Mouse (Mus musculus): Measurements from ENCODE around the gene Gm10639. TPM values are rescaled to one million over a fixed set of nuclear protein-coding genes. Genes with fewer than 3 reads are reported as not detected.
"Not testable (repeated sequence)": the region's sequence is repeated elsewhere in the genome, so short reads cannot be mapped to it uniquely, and the experiment has no call there.

Gm10639 gene
- total RNA-seq, 2 experiments from 2014 or later = not detected

DNA sequence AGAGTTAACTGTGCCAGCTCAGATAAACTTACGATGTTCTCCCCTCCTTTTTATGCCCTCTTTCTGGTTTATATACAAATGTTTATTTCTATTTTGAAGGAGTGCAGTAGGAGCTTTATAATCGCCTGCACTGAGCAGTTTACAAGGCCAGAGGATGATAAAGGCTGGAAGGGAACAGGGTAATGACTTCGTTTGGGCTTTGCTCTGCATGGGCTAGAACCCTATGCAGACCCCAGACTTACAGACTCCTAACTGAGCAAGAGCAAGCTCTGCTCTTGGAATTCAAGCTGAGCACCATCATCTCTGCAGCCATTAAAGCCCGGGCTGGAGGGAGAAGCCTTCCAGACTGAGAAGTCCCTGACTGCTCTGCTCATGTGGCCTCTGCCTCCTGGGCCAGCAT, 55.5 kb downstream of the Gm10639 start:
- DNase-seq = not testable (repeated sequence)
- intact Hi-C loops (cut with DNase I) = loop anchor here (5.0 kb wide), 1 partner anchor 53 kb away; no protein-coding TSS in a partner anchor

DNA sequence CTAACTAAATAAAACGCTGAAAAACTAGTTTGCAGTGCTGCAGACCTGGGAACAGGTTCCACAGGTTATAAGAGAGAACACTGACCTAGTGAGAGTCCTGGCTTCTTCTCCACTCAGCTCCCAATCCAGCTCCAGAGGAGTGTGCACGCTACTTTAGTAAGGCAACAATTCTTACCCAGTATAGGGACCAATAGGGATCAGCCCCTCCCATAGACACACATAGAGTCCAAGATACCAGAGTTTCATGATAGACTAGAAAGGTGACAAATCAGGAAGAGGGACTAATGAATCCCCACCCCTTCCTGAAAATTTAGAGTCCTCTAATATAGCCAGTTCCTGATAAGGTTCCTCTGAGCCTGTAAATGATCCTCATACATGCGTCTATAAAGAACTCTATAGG, 57.3 kb downstream of the Gm10639 start:
- intact Hi-C loops (cut with DNase I) = loop anchor here (5.0 kb wide), 1 partner anchor 55 kb away; no protein-coding TSS in a partner anchor
- DNase-seq = no peak

DNA sequence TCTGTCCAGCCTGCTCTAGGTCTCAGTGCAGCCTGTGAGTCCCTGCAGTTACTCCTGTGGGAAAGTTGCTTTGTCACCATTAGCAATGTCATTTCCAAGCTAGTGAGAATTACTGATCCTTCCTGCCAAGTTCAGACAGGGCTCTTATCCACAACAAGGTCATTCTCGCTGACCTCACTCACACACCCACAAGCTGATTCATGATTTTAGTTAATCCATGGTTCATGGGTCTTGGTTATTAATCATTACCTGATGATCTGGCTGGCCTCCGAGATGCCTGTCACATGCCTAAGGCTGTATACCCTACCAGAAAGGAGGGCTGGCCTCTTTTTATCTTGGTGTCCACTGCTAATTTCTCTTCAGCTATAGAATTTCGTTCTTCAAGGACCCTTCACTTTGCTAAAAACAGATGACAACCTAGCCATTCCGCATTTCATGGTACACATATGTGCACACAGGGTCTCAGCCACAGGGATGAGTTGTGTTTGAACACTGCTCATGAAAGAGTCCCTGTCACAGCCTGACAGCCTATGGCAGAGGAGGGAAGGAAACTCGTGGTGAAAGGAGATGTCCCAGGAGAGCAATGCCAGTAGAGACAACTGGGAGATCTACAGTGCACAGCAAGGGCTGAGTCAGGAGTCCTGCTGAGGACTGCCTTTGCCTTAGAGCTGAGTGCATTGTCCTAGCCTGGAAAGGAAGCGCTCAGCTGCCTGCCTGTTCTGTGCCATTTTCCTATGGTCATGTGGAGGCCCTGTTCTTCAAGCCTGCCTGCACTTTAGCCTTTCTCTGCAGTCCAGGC, 58.7 kb downstream of the Gm10639 start:
- intact Hi-C loops (cut with DNase I) = loop anchor here (5.0 kb wide), 1 partner anchor 56 kb away; no protein-coding TSS in a partner anchor

DNA sequence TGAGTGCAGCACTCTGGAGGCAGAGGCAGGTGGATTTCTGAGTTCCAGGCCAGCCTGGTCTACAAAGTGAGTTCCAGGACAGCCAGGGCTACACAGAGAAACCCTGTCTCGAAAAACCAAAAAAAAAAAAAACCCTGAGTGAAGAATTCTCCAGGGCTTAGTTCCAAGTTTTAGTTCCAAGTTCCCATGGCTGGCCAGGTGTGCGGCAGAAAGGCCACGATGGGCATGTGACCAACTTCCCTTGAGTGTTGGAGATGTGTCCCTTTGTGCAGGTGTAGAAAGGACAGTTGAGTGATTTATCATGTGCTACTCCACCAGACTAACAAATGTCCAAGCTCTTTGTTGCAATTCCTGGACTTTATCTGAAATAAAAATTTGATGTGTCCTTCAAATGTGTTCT, 59.4 kb downstream of the Gm10639 start:
- intact Hi-C loops (cut with DNase I) = loop anchor here (5.0 kb wide), 1 partner anchor 57 kb away; no protein-coding TSS in a partner anchor
- DNase-seq = not testable (repeated sequence)

More for the DNA sequence above, 58.7 kb downstream of the Gm10639 start:
- not testable (repeated sequence) for DNase-seq

DNA sequence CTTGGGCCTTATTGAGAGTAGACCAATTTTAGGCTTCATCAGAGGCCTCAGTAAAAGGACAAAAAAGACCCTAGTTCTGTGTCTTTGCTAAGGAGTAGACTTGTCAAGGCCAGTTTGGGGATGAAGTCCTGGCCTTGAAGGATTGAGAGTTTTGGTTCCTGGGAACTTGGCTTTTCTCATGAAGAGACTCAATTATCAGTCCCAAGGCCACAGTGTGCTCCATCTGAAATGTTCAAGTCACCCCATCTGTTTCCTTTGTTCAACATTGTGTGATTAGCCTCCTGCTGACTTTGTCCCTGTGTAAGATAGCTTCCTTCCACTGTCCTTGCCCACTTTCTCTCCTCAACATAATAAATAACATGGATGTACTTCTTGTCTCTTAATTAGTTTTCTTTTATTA, 60.3 kb downstream of the Gm10639 start:
- DNase-seq; intact Hi-C loops (cut with DNase I): not testable (repeated sequence)

DNA sequence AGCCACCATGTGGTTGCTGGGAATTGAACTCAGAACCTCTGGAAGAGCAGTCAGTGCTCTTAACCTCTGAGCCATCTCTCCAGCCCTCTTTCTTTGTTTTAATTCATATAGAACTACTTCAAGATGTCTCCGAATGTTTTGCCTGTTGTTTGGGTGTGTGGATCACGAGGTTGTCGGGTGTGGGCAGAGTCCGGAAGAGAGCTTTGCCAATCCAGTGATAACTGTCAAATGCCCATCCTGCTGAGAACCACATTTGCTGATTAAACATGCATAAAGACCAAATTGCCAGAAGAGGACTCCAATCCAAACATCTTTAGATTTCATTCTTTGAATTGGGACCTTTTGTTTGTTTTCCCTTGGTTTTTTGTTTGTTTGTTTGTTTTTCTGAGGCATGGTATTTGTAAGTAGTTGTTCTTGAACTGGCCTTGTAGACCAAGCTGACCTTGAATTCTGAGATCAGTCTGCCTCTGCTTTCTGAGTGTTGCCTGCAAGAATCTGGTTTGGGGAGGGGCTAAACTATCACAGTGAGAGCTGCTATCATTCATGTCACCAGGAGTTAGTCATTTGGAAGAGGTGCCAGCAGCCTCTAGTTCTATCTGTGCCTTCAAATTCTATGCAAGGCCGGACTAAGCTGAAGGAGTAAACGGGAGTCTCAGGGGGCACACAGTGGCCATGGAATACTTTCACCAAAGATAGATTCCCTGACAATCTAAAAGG, 61.9 kb downstream of the Gm10639 start:
- intact Hi-C loops (cut with DNase I) = no loop called here
- no peak for DNase-seq

Other genes with a start within 250 kb of the Gm10639 start
- not detected for gene Gcm1, start 238.0 kb upstream of the Gm10639 start, total RNA-seq (2021)
- 10 to 100 TPM; 49.9 to 52.5 TPM for gene Fbxo9, start 180.9 kb upstream of the Gm10639 start, total RNA-seq (2021)
- gene Ick, start 180.7 kb upstream of the Gm10639 start, total RNA-seq (2021) = 10 to 100 TPM; 13.7 to 15.3 TPM
- 10 to 100 TPM; 88.6 to 98.7 TPM for gene Gsta4, start 107.1 kb upstream of the Gm10639 start, total RNA-seq (2021)
- gene Gsta1, start 59.3 kb upstream of the Gm10639 start, total RNA-seq (2021) = 1 to 10 TPM in 1 of 2 experiments, not detected in 1; 1.1 TPM
- 1 to 10 TPM; 1.0 to 1.2 TPM for gene Gm3776, start 32.8 kb upstream of the Gm10639 start, total RNA-seq (2021)
- gene Omt2a, start 24.9 kb downstream of the Gm10639 start, total RNA-seq (2021) = not detected
- not detected for gene Omt2b, start 37.7 kb downstream of the Gm10639 start, total RNA-seq (2021)
- gene Gsta2, start 65.9 kb downstream of the Gm10639 start, total RNA-seq (2021) = under 1 TPM in 1 of 2 experiments, not detected in 1; 0.46 TPM
- gene Dppa5a, start 78.3 kb downstream of the Gm10639 start, total RNA-seq (2021) = not detected
- gene Ooep, start 88.8 kb downstream of the Gm10639 start, total RNA-seq (2021) = not detected
- not detected for gene Ddx43, start 105.9 kb downstream of the Gm10639 start, total RNA-seq (2021)
- under 1 TPM; 0.54 to 0.56 TPM for gene Cgas, start 153.3 kb downstream of the Gm10639 start, total RNA-seq (2021)
- 10 to 100 TPM; 24.3 to 25.2 TPM for gene Mto1, start 158.3 kb downstream of the Gm10639 start, total RNA-seq (2021)
- not detected for gene Gm17324, start 158.9 kb downstream of the Gm10639 start, total RNA-seq (2021)
- gene Eef1a1, start 199.2 kb downstream of the Gm10639 start, total RNA-seq (2021) = 1,000 to 10,000 TPM; 1,083 to 1,160 TPM

All from heart, postnatal 36 days (tissue).